Mouse (Mus musculus) hindbrain, embryonic 12.5 days (tissue): ENCODE data around the gene Rasgrp1. TPM values are rescaled to one million over a fixed set of nuclear protein-coding genes. Genes with fewer than 3 reads are reported as not detected.

Experiments
- ATAC-seq: fragments of 200-750 bp; cut with Nextera tagmentation; 2 replicates; pipeline ENCODE4 v1.8.0; 2017; ENCODE audit warnings: moderate TSS enrichment; ENCODE audit not compliant: low FRiP score
- H3K27ac ChIP-seq: fragments of 300-500 bp; sonication (generic); 2 replicates; pipeline ENCODE4 v1.5.1; 2016; ENCODE audit warnings: mild to moderate bottlenecking
- H3K27me3 ChIP-seq: fragments of 300-500 bp; sonication (generic); 2 replicates; pipeline ENCODE4 v1.6.1; 2016; ENCODE audit warnings: mild to moderate bottlenecking
- H3K36me3 ChIP-seq: fragments of 300-500 bp; sonication (generic); 2 replicates; pipeline ENCODE4 v1.6.1; 2016; ENCODE audit warnings: mild to moderate bottlenecking
- H3K4me1 ChIP-seq: fragments of 300-500 bp; sonication (generic); 2 replicates; pipeline ENCODE4 v1.6.1; 2016
- H3K4me2 ChIP-seq: fragments of 300-500 bp; sonication (generic); replicated peaks from 2 replicates; pipeline ENCODE4 v1.6.1; 2016; ENCODE audit warnings: mild to moderate bottlenecking
- H3K4me3 ChIP-seq: fragments of 300-500 bp; sonication (generic); 2 replicates; pipeline ENCODE4 v1.5.1; 2016; ENCODE audit warnings: mild to moderate bottlenecking
- H3K9ac ChIP-seq: fragments of 300-500 bp; sonication (generic); 2 replicates; pipeline ENCODE4 v1.6.1; 2016; ENCODE audit warnings: mild to moderate bottlenecking, moderate library complexity
- H3K9me3 ChIP-seq: fragments of 300-500 bp; sonication (generic); replicated peaks from 2 replicates; pipeline ENCODE4 v1.6.1; 2016; ENCODE audit warnings: mild to moderate bottlenecking
- WGBS: fragments of 180-500 bp; shearing (Covaris S2); methylation state at CpG from one replicate; pipeline ENCODE4 v1.1.7; 2016; 5-methylcytosine and 5-hydroxymethylcytosine counted together
- polyA plus RNA-seq: library from polyadenylated mRNA; unstranded; fragments of >200 nt; fragmentation: Nextera tagmentation; extraction: Ambion mirVana; gene quantifications from 2 replicates; pipeline ENCODE4 v1.2.1, GENCODE M21; 2016

Rasgrp1 gene
- polyA plus RNA-seq, 1 experiment from 2014 or later, result 1.6 TPM

GRCm38 (mm10) chr2:117357939-117358338, 15.1 kb upstream of the Rasgrp1 start:
- H3K27ac ChIP-seq, result no peak overlapping the region
- H3K9ac ChIP-seq, result no peak overlapping the region
- H3K4me2 ChIP-seq, result no peak overlapping the region
- 0 out of 2 replicates have a peak, but pooled peaks cover 5% of the 10 kb centered on the region for H3K4me1 ChIP-seq
- H3K27me3 ChIP-seq, result no peaks in the 10 kb centered on the region
- H3K9me3 ChIP-seq, result no peaks in the 10 kb centered on the region
- H3K4me3 ChIP-seq, result no peak overlapping the region
- H3K36me3 ChIP-seq, result no peaks in the 10 kb centered on the region
- ATAC-seq, result no peak

- 61% methylated on average over 9 of the region's 9 CpGs for WGBS
- no peak overlapping the region for H3K4me3 ChIP-seq
- H3K9ac ChIP-seq, result no peak overlapping the region
- H3K4me2 ChIP-seq, result no peak overlapping the region
- no peaks in the 10 kb centered on the region for H3K27me3 ChIP-seq
- H3K9me3 ChIP-seq, result no peaks in the 10 kb centered on the region
- no peak overlapping the region for H3K27ac ChIP-seq
- H3K4me1 ChIP-seq, result 0 out of 2 replicates have a peak, but pooled peaks cover 5% of the 10 kb centered on the region
- H3K36me3 ChIP-seq, result no peaks in the 10 kb centered on the region
- no peak for ATAC-seq
Observed at GRCm38 (mm10) chr2:117352305-117353123, 9.7 kb upstream of the Rasgrp1 start.

- Histone ChIP-seq H3K4me2 (no peak overlapping the region), H3K4me3 (no peak overlapping the region), H3K4me1 (0 out of 2 replicates have a peak, but pooled peaks cover 5% of the 10 kb centered on the region), H3K27me3 (no peaks in the 10 kb centered on the region), H3K27ac (no peak overlapping the region), H3K9ac (no peak overlapping the region), H3K36me3 (no peaks in the 10 kb centered on the region), H3K9me3 (no peaks in the 10 kb centered on the region)
- WGBS, result 57% methylated on average over 6 of the region's 6 CpGs
- no peak for ATAC-seq
Observed at GRCm38 (mm10) chr2:117350138-117350537, 7.3 kb upstream of the Rasgrp1 start.

- peak overlapping the region; percentile 88 for H3K4me2 ChIP-seq
- H3K27ac ChIP-seq, result no peak overlapping the region
- peak overlapping the region; percentile 53 for H3K4me3 ChIP-seq
- H3K9ac ChIP-seq, result no peak overlapping the region
- 0 out of 2 replicates have a peak, but pooled peaks have one; percentile 5 for ATAC-seq
- peaks cover 3% of the 10 kb centered on the region; the same call in 1 of the 2 replicates for H3K4me1 ChIP-seq
- no peaks in the 10 kb centered on the region for H3K36me3 ChIP-seq
- H3K9me3 ChIP-seq, result no peaks in the 10 kb centered on the region
- H3K27me3 ChIP-seq, result peaks cover 32% of the 10 kb centered on the region
- 38% methylated on average over 7 of the region's 7 CpGs for WGBS
Observed at GRCm38 (mm10) chr2:117343240-117343624, 431 bp upstream of the Rasgrp1 start.

GRCm38 (mm10) chr2:117342090-117342546, 683 bp downstream of the Rasgrp1 start:
- WGBS, result under 1% methylated on average over 19 of the region's 19 CpGs
- no peak overlapping the region for H3K27ac ChIP-seq
- no peaks in the 10 kb centered on the region for H3K36me3 ChIP-seq

GRCm38 (mm10) chr2:117338501-117338900, 4.3 kb downstream of the Rasgrp1 start:
- Histone ChIP-seq H3K9me3 (no peaks in the 10 kb centered on the region), H3K27ac (no peak overlapping the region), H3K36me3 (no peaks in the 10 kb centered on the region), H3K4me1 (peaks cover 3% of the 10 kb centered on the region; the same call in 1 of the 2 replicates), H3K9ac (no peak overlapping the region), H3K27me3 (peaks cover 24% of the 10 kb centered on the region), H3K4me3 (no peak overlapping the region), H3K4me2 (no peak overlapping the region)
- ATAC-seq, result no peak
- 56% methylated on average over 3 of the region's 3 CpGs for WGBS

More at GRCm38 (mm10) chr2:117342090-117342546, 683 bp downstream of the Rasgrp1 start:
- peaks cover 3% of the 10 kb centered on the region; the same call in 1 of the 2 replicates for H3K4me1 ChIP-seq
- no peaks in the 10 kb centered on the region for H3K9me3 ChIP-seq
- peak overlapping the region; percentile 88 for H3K4me2 ChIP-seq
- ATAC-seq, result peak; percentile 65
- peak overlapping the region; percentile 56 for H3K9ac ChIP-seq
- H3K27me3 ChIP-seq, result peaks cover 32% of the 10 kb centered on the region
- peak overlapping the region; percentile 53 for H3K4me3 ChIP-seq

- Histone ChIP-seq H3K9me3 (no peaks in the 10 kb centered on the region), H3K36me3 (no peaks in the 10 kb centered on the region), H3K4me3 (no peak overlapping the region), H3K9ac (no peak overlapping the region), H3K27me3 (peaks cover 18% of the 10 kb centered on the region), H3K4me2 (no peak overlapping the region), H3K4me1 (peaks cover 3% of the 10 kb centered on the region; the same call in 1 of the 2 replicates), H3K27ac (no peak overlapping the region)
- WGBS, result 95% methylated on average over 7 of the region's 7 CpGs
- ATAC-seq, result no peak
Observed at GRCm38 (mm10) chr2:117337902-117338301, 4.9 kb downstream of the Rasgrp1 start.

- Histone ChIP-seq H3K4me2 (no peak overlapping the region), H3K4me3 (no peak overlapping the region), H3K36me3 (no peaks in the 10 kb centered on the region), H3K27me3 (peaks cover 10% of the 10 kb centered on the region), H3K4me1 (peaks cover 3% of the 10 kb centered on the region; the same call in 1 of the 2 replicates), H3K9me3 (no peaks in the 10 kb centered on the region), H3K9ac (no peak overlapping the region), H3K27ac (no peak overlapping the region)
- 43% methylated on average over 5 of the region's 5 CpGs for WGBS
- no peak for ATAC-seq
Observed at GRCm38 (mm10) chr2:117336946-117337665, 5.7 kb downstream of the Rasgrp1 start.

- no peak overlapping the region for H3K27ac ChIP-seq
- no peaks in the 10 kb centered on the region for H3K9me3 ChIP-seq
- no peak overlapping the region for H3K4me3 ChIP-seq
- no peak overlapping the region for H3K9ac ChIP-seq
- ATAC-seq, result no peak
- H3K4me1 ChIP-seq, result no peaks in the 10 kb centered on the region
- H3K27me3 ChIP-seq, result peaks cover 3% of the 10 kb centered on the region; the same call in 1 of the 2 replicates
- no peaks in the 10 kb centered on the region for H3K36me3 ChIP-seq
- no peak overlapping the region for H3K4me2 ChIP-seq
- 42% methylated on average over 4 of the region's 4 CpGs for WGBS
Observed at GRCm38 (mm10) chr2:117335552-117336188, 7.1 kb downstream of the Rasgrp1 start.

GRCm38 (mm10) chr2:117331634-117332033, 11.2 kb downstream of the Rasgrp1 start:
- 54% methylated on average over 5 of the region's 5 CpGs for WGBS
- Histone ChIP-seq H3K9ac (no peak overlapping the region), H3K4me1 (no peaks in the 10 kb centered on the region), H3K27me3 (no peaks in the 10 kb centered on the region), H3K9me3 (no peaks in the 10 kb centered on the region), H3K27ac (no peak overlapping the region), H3K4me2 (no peak overlapping the region), H3K36me3 (no peaks in the 10 kb centered on the region), H3K4me3 (no peak overlapping the region)
- no peak for ATAC-seq

- Histone ChIP-seq H3K4me2 (no peak overlapping the region), H3K4me1 (no peaks in the 10 kb centered on the region), H3K27ac (no peak overlapping the region), H3K9me3 (no peaks in the 10 kb centered on the region), H3K9ac (no peak overlapping the region), H3K4me3 (no peak overlapping the region), H3K36me3 (no peaks in the 10 kb centered on the region), H3K27me3 (no peaks in the 10 kb centered on the region)
- 85% methylated on average over 9 of the region's 9 CpGs for WGBS
- ATAC-seq, result no peak
Observed at GRCm38 (mm10) chr2:117328521-117329285, 14.1 kb downstream of the Rasgrp1 start.
